Mouse (Mus musculus) liver, embryonic 14.5 days (tissue): Measurements from ENCODE around the gene Ndufs2. TPM values are rescaled to one million over a fixed set of nuclear protein-coding genes. Genes with fewer than 3 reads are reported as not detected.

Experiments used
- ATAC-seq: fragments of 200-750 bp; cut with Nextera tagmentation; 2 replicates; pipeline ENCODE4 v1.8.0; 2017; ENCODE audit warnings: moderate number of reproducible peaks, mild to moderate bottlenecking, moderate library complexity; ENCODE audit not compliant: insufficient read depth
- DNase-seq, 3 experiments: peaks; one replicate each; pipeline ENCODE4 v3.0.0-alpha.2; 2012 to 2013; ENCODE audit warnings: low read depth in 3 of 3, low spot score in 3 of 3
- H3K27ac ChIP-seq: fragments of 300-500 bp; sonication (generic); 2 replicates; pipeline ENCODE4 v1.5.1; 2014; ENCODE audit warnings: moderate library complexity, mild to moderate bottlenecking, control low read depth, inconsistent platforms
- H3K27me3 ChIP-seq: fragments of 300-500 bp; sonication (generic); 2 replicates; pipeline ENCODE4 v1.6.1; 2014; ENCODE audit warnings: mild to moderate bottlenecking, low read length, moderate library complexity; ENCODE audit not compliant: control insufficient read depth, insufficient read depth
- H3K36me3 ChIP-seq: fragments of 300-500 bp; sonication (generic); replicated peaks from 2 replicates; pipeline ENCODE4 v1.6.1; 2014; ENCODE audit warnings: low read depth; ENCODE audit not compliant: control insufficient read depth, insufficient read depth
- H3K4me1 ChIP-seq, 2 experiments: fragments of 200-500 bp in 1 of 2; fragments of 300-500 bp in 1 of 2; sonication (generic) in 1 of 2; replicated peaks; 2 replicates each; pipeline ENCODE4 v1.6.1; 2012 to 2014; ENCODE audit warnings: antibody characterized with exemption in 1 of 2, inconsistent platforms in 1 of 2, low read length in 1 of 2; ENCODE audit not compliant: control insufficient read depth in 2 of 2, insufficient read depth in 2 of 2
- H3K4me2 ChIP-seq: fragments of 300-500 bp; sonication (generic); 2 replicates; pipeline ENCODE4 v1.6.1; 2014; ENCODE audit warnings: low read depth, mild to moderate bottlenecking, control low read depth, moderate library complexity
- H3K4me3 ChIP-seq, 2 experiments: fragments of 200-500 bp in 1 of 2; fragments of 300-500 bp in 1 of 2; sonication (generic) in 1 of 2; 2 replicates each; pipeline ENCODE4 v1.5.1; 2012 to 2014; ENCODE audit warnings: low read depth in 2 of 2, low read length in 2 of 2, mild to moderate bottlenecking in 2 of 2, control low read depth in 1 of 2, inconsistent platforms in 1 of 2, moderate library complexity in 1 of 2; ENCODE audit not compliant: insufficient read depth in 1 of 2
- H3K9ac ChIP-seq: fragments of 300-500 bp; sonication (generic); replicated peaks from 2 replicates; pipeline ENCODE4 v1.6.1; 2014; ENCODE audit warnings: mild to moderate bottlenecking, control low read depth, moderate library complexity
- H3K9me3 ChIP-seq: fragments of 300-500 bp; sonication (generic); 2 replicates; pipeline ENCODE4 v1.6.1; 2016; ENCODE audit warnings: low read length, mixed read lengths; ENCODE audit not compliant: control insufficient read depth
- CTCF ChIP-seq: IDR thresholded peaks from 2 replicates; pipeline ENCODE4 v1.5.1; 2016; ENCODE audit warnings: antibody characterized with exemption, low read depth, control low read depth
- EP300 ChIP-seq: IDR thresholded peaks from 2 replicates; pipeline ENCODE4 v1.6.1; 2016; ENCODE audit warnings: antibody characterized with exemption, low read depth
- WGBS: fragments of 180-500 bp; shearing (Covaris S2); extraction: QIAGEN DNeasy Blood & Tissue Kit; methylation state at CpG from one replicate; pipeline ENCODE4 v1.1.7; 2014; ENCODE audit not compliant: insufficient replicate concordance; 5-methylcytosine and 5-hydroxymethylcytosine counted together
- polyA plus RNA-seq, 2 experiments: library from polyadenylated mRNA; depleted of rRNA in 1 of 2; stranded (reverse) in 1 of 2; unstranded in 1 of 2; fragments of >200 nt; fragmentation: Nextera tagmentation in 1 of 2; extraction: Ambion mirVana in 1 of 2; gene quantifications; 2 replicates each; pipeline versions ENCODE4 v1.2.1 to v1.2.3; 2012 to 2014

The Ndufs2 gene
- polyA plus RNA-seq, 2 experiments: 72.4 to 136 TPM

DNA sequence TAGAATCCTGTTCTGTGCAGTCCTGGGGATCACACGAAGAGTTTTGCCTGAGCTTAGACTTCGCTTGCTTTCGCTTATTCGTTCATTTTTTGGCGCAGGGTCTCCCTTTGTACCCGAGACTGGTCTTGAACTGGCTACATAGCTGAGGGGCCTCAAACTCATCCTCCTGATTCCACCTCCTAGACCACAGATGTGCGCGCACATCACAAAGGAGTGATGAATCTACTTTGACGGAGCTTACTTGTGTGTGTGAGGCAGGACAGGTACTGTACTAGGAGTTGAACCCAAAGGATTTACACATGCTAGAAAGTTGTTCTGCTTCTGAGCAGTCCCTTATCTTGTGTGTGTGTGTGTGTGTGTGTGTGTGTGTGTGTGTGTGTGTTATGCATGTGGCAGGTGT, 60.4 kb downstream of the Ndufs2 start:
- ATAC-seq: no peak
- peaks cover 37% of the 10 kb centered on the region for H3K27me3 ChIP-seq

DNA sequence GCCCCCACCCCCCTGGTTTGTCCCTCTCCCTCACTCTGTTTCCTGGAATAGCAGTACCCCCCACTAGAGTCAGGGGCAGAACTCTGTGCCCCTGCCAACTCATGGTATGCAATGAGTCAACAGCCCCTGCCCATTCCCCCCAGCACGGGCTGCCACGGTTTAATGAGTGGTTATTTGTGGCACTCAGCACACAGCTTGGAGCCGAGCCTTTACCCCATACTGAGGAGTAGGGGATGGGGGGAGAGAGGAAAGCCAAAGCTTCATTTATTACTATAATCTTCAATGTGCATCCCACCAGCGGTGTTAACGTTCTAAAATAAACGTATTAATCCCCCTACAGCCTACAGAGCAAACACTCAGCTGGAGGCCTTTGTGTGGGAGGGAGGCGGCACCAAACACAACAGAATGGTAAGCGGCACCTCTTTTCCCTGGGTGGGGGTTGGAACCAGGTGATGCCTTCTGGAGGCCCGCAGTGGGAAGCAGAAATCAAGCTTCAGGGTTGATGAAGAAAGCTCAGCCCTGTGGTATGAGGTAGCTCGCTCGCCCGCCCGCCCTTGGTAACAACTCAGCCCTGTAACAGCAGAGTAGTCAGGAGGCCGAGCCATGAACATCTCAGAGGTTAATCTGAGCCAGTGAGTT, 61.6 kb downstream of the Ndufs2 start:
- Histone ChIP-seq H3K27me3 (peaks cover 24% of the 10 kb centered on the region), H3K36me3 (no peaks in the 10 kb centered on the region), H3K9me3 (no peaks in the 10 kb centered on the region), H3K4me3 (no peak overlapping the region), H3K9ac (no peak overlapping the region), H3K4me2 (no peak overlapping the region), H3K27ac (no peak overlapping the region), H3K4me1 (peaks cover 0 to 8% of the 10 kb centered on the region in 2 experiments; a peak in 1 of 4 replicates)
- DNase-seq: no peak
- ATAC-seq: no peak
- WGBS: 60% methylated on average over 14 of the region's 14 CpGs
- TF ChIP-seq EP300: no peak

More for the DNA sequence above, 60.4 kb downstream of the Ndufs2 start:
- no peak for DNase-seq
- 83% methylated on average over 9 of the region's 9 CpGs for WGBS
- Histone ChIP-seq H3K4me3 (no peak overlapping the region), H3K4me2 (no peak overlapping the region), H3K9me3 (no peaks in the 10 kb centered on the region), H3K27ac (no peak overlapping the region), H3K4me1 (peaks cover 0 to 11% of the 10 kb centered on the region in 2 experiments; a peak in 1 of 4 replicates), H3K9ac (no peak overlapping the region), H3K36me3 (no peaks in the 10 kb centered on the region)
- TF ChIP-seq CTCF (no peak), EP300 (no peak)

DNA sequence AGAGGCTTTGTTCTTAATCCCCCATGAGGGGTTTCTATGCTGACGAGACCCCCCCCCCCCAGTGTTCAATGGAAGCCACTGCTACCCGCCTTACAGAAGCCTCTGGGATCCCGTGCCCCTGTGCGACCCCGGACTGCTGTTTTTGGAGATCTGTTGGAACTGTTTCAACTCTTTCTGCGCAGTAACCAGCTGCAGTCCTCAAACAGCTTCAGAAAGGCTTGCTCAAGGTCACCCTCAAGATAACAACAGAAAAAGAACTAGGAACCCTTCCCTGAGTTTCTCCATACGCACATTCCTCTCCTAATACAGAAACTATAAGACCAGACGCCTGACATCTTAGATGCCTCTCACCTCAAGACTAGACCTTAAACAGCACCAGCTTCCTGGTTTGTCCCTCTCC, 62.1 kb downstream of the Ndufs2 start:
- TF ChIP-seq CTCF: no peak
- no peak for TF ChIP-seq EP300
- ATAC-seq: no peak
- no peaks in the 10 kb centered on the region for H3K9me3 ChIP-seq
- peaks cover 0 to 11% of the 10 kb centered on the region in 2 experiments; a peak in 2 of 4 replicates for H3K4me1 ChIP-seq
- DNase-seq: no peak
- H3K9ac ChIP-seq: no peak overlapping the region
- H3K4me3 ChIP-seq: no peak overlapping the region
- H3K36me3 ChIP-seq: no peaks in the 10 kb centered on the region
- H3K4me2 ChIP-seq: no peak overlapping the region
- 51% methylated on average over 8 of the region's 8 CpGs for WGBS
- peaks cover 19% of the 10 kb centered on the region for H3K27me3 ChIP-seq
- no peak overlapping the region for H3K27ac ChIP-seq

DNA sequence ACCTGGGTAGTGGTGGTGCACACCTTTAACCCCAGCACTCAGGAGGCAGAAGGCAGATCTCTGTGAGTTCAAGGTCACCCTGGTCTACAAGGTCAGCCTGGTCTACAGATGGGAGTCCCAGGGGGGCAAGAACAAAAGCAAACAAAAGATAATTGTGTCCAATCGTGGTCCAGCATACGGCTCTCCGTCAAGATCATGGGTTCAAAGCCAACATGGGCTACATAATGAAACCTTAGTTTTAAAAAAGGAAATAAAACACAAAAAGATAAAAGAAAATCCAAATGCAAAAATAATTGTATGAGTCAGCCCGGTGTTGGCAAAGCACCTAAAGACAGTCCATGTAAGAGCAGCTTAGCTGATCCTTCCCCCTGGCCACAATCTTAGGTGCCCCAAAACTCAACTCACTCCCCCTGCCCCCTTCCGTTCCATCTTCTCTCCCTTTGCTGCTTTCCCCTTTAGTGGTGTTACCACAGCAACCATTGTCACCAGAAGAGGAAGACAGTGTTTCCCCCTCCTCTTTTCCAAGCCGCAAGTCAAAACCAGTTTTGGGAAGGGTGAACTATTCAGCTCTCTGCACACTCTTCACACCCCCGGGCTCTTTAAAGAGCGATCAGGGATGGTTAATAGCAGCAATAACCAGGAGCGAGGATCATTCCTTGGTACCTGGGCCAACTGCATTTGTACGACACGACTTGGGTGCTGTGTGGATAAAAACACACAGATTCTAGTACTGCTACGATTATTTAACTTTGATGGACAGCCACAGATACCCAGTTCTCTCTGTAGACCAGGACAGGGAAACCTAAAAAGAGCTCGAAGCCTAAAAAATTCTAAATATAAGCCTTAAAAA, 63.1 kb downstream of the Ndufs2 start:
- ATAC-seq (no peak), DNase-seq (no peak)
- Histone ChIP-seq H3K36me3 (no peaks in the 10 kb centered on the region), H3K4me2 (no peak overlapping the region), H3K9me3 (no peaks in the 10 kb centered on the region), H3K9ac (no peak overlapping the region), H3K27ac (no peak overlapping the region), H3K27me3 (peaks cover 10% of the 10 kb centered on the region), H3K4me1 (peaks cover 0 to 11% of the 10 kb centered on the region in 2 experiments; a peak in 2 of 4 replicates), H3K4me3 (no peak overlapping the region)
- no peak for TF ChIP-seq CTCF
- TF ChIP-seq EP300: no peak
- 33% methylated on average over 13 of the region's 13 CpGs for WGBS

DNA sequence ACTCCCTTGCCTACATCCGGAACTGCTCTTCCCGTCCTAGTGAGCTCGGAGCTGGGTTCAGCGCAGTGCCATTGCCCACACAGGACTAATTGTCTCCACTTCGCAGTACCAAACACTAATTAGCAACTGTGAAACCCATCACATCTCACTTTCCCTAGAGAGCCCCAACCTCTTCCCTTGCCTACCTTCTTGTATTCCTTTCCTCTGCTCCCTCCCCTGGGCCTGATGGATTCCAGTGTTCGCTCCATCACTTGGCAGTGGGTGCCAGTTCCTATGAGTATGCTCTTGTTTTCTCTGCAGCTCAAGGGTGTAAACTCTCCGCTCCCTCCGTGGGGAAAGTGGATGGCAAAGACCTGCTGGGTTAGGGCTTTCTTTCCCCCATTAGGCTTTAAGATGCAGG, 65.5 kb downstream of the Ndufs2 start:
- no peaks in the 10 kb centered on the region for H3K27me3 ChIP-seq
- H3K4me2 ChIP-seq: no peak overlapping the region
- H3K36me3 ChIP-seq: no peaks in the 10 kb centered on the region
- no peaks in the 10 kb centered on the region for H3K9me3 ChIP-seq
- no peak overlapping the region for H3K4me3 ChIP-seq
- H3K27ac ChIP-seq: no peak overlapping the region
- TF ChIP-seq CTCF (no peak), EP300 (no peak)
- H3K9ac ChIP-seq: no peak overlapping the region
- 71% methylated on average over 8 of the region's 8 CpGs for WGBS
- DNase-seq (no peak), ATAC-seq (no peak)
- peaks cover 0 to 11% of the 10 kb centered on the region in 2 experiments; a peak in 2 of 4 replicates for H3K4me1 ChIP-seq

Other genes with a start within 250 kb of the Ndufs2 start
- gene Fcgr4, start 232.5 kb downstream of the Ndufs2 start, polyA plus RNA-seq (2012; rRNA removed): 1.9 and 2.6 TPM in 2 replicates
- 1.7 and 2.0 TPM in 2 replicates for gene Fcgr4, start 232.5 kb downstream of the Ndufs2 start, polyA plus RNA-seq (2014; fragmentation: Nextera tagmentation; extraction: Ambion mirVana)
- gene Fcgr3, start 186.5 kb downstream of the Ndufs2 start, polyA plus RNA-seq (2012; rRNA removed): 12.7 and 14.6 TPM in 2 replicates
- gene Fcgr3, start 186.5 kb downstream of the Ndufs2 start, polyA plus RNA-seq (2014; fragmentation: Nextera tagmentation; extraction: Ambion mirVana): 19.2 and 24.6 TPM in 2 replicates
- gene Cfap126, start 137.5 kb downstream of the Ndufs2 start, polyA plus RNA-seq (2012; rRNA removed): 1.8 and 2.2 TPM in 2 replicates
- 1.9 and 2.6 TPM in 2 replicates for gene Cfap126, start 137.5 kb downstream of the Ndufs2 start, polyA plus RNA-seq (2014; fragmentation: Nextera tagmentation; extraction: Ambion mirVana)
- gene Sdhc, start 100.8 kb downstream of the Ndufs2 start, polyA plus RNA-seq (2012; rRNA removed): 103 and 111 TPM in 2 replicates
- gene Sdhc, start 100.8 kb downstream of the Ndufs2 start, polyA plus RNA-seq (2014; fragmentation: Nextera tagmentation; extraction: Ambion mirVana): 147 and 165 TPM in 2 replicates
- 0.04 and 0.25 TPM in 2 replicates for gene Mpz, start 100.7 kb downstream of the Ndufs2 start, polyA plus RNA-seq (2012; rRNA removed)
- gene Mpz, start 100.7 kb downstream of the Ndufs2 start, polyA plus RNA-seq (2014; fragmentation: Nextera tagmentation; extraction: Ambion mirVana): 0.14 TPM in 1 of 2 replicates, not detected in the other
- 0.94 and 1.0 TPM in 2 replicates for gene Pcp4l1, start 55.1 kb downstream of the Ndufs2 start, polyA plus RNA-seq (2012; rRNA removed)
- gene Pcp4l1, start 55.1 kb downstream of the Ndufs2 start, polyA plus RNA-seq (2014; fragmentation: Nextera tagmentation; extraction: Ambion mirVana): 1.2 and 1.3 TPM in 2 replicates
- gene Nr1i3, start 37.4 kb downstream of the Ndufs2 start, polyA plus RNA-seq (2012; rRNA removed): 1.0 TPM in 2 replicates
- 0.62 and 0.88 TPM in 2 replicates for gene Nr1i3, start 37.4 kb downstream of the Ndufs2 start, polyA plus RNA-seq (2014; fragmentation: Nextera tagmentation; extraction: Ambion mirVana)
- 9.4 and 11.0 TPM in 2 replicates for gene Tomm40l, start 28.9 kb downstream of the Ndufs2 start, polyA plus RNA-seq (2012; rRNA removed)
- 16.0 and 17.5 TPM in 2 replicates for gene Tomm40l, start 28.9 kb downstream of the Ndufs2 start, polyA plus RNA-seq (2014; fragmentation: Nextera tagmentation; extraction: Ambion mirVana)
- gene Apoa2, start 26.3 kb downstream of the Ndufs2 start, polyA plus RNA-seq (2012; rRNA removed): 2,859 and 3,167 TPM in 2 replicates
- gene Apoa2, start 26.3 kb downstream of the Ndufs2 start, polyA plus RNA-seq (2014; fragmentation: Nextera tagmentation; extraction: Ambion mirVana): 5,173 and 5,415 TPM in 2 replicates
- gene Fcer1g, start 17.0 kb downstream of the Ndufs2 start, polyA plus RNA-seq (2012; rRNA removed): 50.1 and 74.3 TPM in 2 replicates
- gene Fcer1g, start 17.0 kb downstream of the Ndufs2 start, polyA plus RNA-seq (2014; fragmentation: Nextera tagmentation; extraction: Ambion mirVana): 87.8 and 104 TPM in 2 replicates
- 0.11 and 0.17 TPM in 2 replicates for gene Adamts4, start 967 bp downstream of the Ndufs2 start, polyA plus RNA-seq (2012; rRNA removed)
- 0.13 and 0.25 TPM in 2 replicates for gene Adamts4, start 967 bp downstream of the Ndufs2 start, polyA plus RNA-seq (2014; fragmentation: Nextera tagmentation; extraction: Ambion mirVana)
- 14.5 and 14.7 TPM in 2 replicates for gene B4galt3, start 18.9 kb upstream of the Ndufs2 start, polyA plus RNA-seq (2012; rRNA removed)
- gene B4galt3, start 18.9 kb upstream of the Ndufs2 start, polyA plus RNA-seq (2014; fragmentation: Nextera tagmentation; extraction: Ambion mirVana): 12.7 and 17.3 TPM in 2 replicates
- 161 and 178 TPM in 2 replicates for gene Ppox, start 29.8 kb upstream of the Ndufs2 start, polyA plus RNA-seq (2012; rRNA removed)
- 170 and 191 TPM in 2 replicates for gene Ppox, start 29.8 kb upstream of the Ndufs2 start, polyA plus RNA-seq (2014; fragmentation: Nextera tagmentation; extraction: Ambion mirVana)
- gene Usp21, start 36.6 kb upstream of the Ndufs2 start, polyA plus RNA-seq (2012; rRNA removed): 17.1 and 18.0 TPM in 2 replicates
- 17.4 and 21.6 TPM in 2 replicates for gene Usp21, start 36.6 kb upstream of the Ndufs2 start, polyA plus RNA-seq (2014; fragmentation: Nextera tagmentation; extraction: Ambion mirVana)
- gene Ufc1, start 43.6 kb upstream of the Ndufs2 start, polyA plus RNA-seq (2012; rRNA removed): 14.5 and 23.3 TPM in 2 replicates
- 45.8 and 51.6 TPM in 2 replicates for gene Ufc1, start 43.6 kb upstream of the Ndufs2 start, polyA plus RNA-seq (2014; fragmentation: Nextera tagmentation; extraction: Ambion mirVana)
- gene Dedd, start 77.8 kb upstream of the Ndufs2 start, polyA plus RNA-seq (2012; rRNA removed): 15.3 and 15.8 TPM in 2 replicates
- 16.5 and 18.9 TPM in 2 replicates for gene Dedd, start 77.8 kb upstream of the Ndufs2 start, polyA plus RNA-seq (2014; fragmentation: Nextera tagmentation; extraction: Ambion mirVana)
- gene Nit1, start 94.3 kb upstream of the Ndufs2 start, polyA plus RNA-seq (2012; rRNA removed): 23.4 and 24.0 TPM in 2 replicates
- 22.1 and 23.3 TPM in 2 replicates for gene Nit1, start 94.3 kb upstream of the Ndufs2 start, polyA plus RNA-seq (2014; fragmentation: Nextera tagmentation; extraction: Ambion mirVana)
- gene Pfdn2, start 94.3 kb upstream of the Ndufs2 start, polyA plus RNA-seq (2012; rRNA removed): 7.9 and 36.2 TPM in 2 replicates
- 19.9 and 20.7 TPM in 2 replicates for gene Pfdn2, start 94.3 kb upstream of the Ndufs2 start, polyA plus RNA-seq (2014; fragmentation: Nextera tagmentation; extraction: Ambion mirVana)
- 0.27 and 0.39 TPM in 2 replicates for gene Klhdc9, start 109.4 kb upstream of the Ndufs2 start, polyA plus RNA-seq (2012; rRNA removed)
- 0.49 and 0.70 TPM in 2 replicates for gene Klhdc9, start 109.4 kb upstream of the Ndufs2 start, polyA plus RNA-seq (2014; fragmentation: Nextera tagmentation; extraction: Ambion mirVana)
- 0.09 and 0.12 TPM in 2 replicates for gene Nectin4, start 118.7 kb upstream of the Ndufs2 start, polyA plus RNA-seq (2012; rRNA removed)
- 0.04 and 0.06 TPM in 2 replicates for gene Nectin4, start 118.7 kb upstream of the Ndufs2 start, polyA plus RNA-seq (2014; fragmentation: Nextera tagmentation; extraction: Ambion mirVana)
- 2.2 and 3.0 TPM in 2 replicates for gene Arhgap30, start 137.6 kb upstream of the Ndufs2 start, polyA plus RNA-seq (2012; rRNA removed)
- gene Arhgap30, start 137.6 kb upstream of the Ndufs2 start, polyA plus RNA-seq (2014; fragmentation: Nextera tagmentation; extraction: Ambion mirVana): 1.8 and 1.9 TPM in 2 replicates
- gene Usf1, start 159.9 kb upstream of the Ndufs2 start, polyA plus RNA-seq (2012; rRNA removed): 13.4 and 16.9 TPM in 2 replicates
- gene Usf1, start 159.9 kb upstream of the Ndufs2 start, polyA plus RNA-seq (2014; fragmentation: Nextera tagmentation; extraction: Ambion mirVana): 15.0 and 18.9 TPM in 2 replicates
- gene Tstd1, start 167.5 kb upstream of the Ndufs2 start, polyA plus RNA-seq (2012; rRNA removed): 0.60 and 0.90 TPM in 2 replicates
- 0.19 and 0.75 TPM in 2 replicates for gene Tstd1, start 167.5 kb upstream of the Ndufs2 start, polyA plus RNA-seq (2014; fragmentation: Nextera tagmentation; extraction: Ambion mirVana)
- gene F11r, start 186.1 kb upstream of the Ndufs2 start, polyA plus RNA-seq (2012; rRNA removed): 11.9 TPM in 2 replicates
- gene F11r, start 186.1 kb upstream of the Ndufs2 start, polyA plus RNA-seq (2014; fragmentation: Nextera tagmentation; extraction: Ambion mirVana): 13.6 and 14.0 TPM in 2 replicates